Mouse (Mus musculus) hindbrain, embryonic 15.5 days (tissue): ENCODE data around the gene Cdh9. TPM values are rescaled to one million over a fixed set of nuclear protein-coding genes. Genes with fewer than 3 reads are reported as not detected.
A peak's percentile ranks its signal among the peaks of the same experiment; 100 is the strongest.

Experiments
- ATAC-seq: fragments of 200-750 bp; cut with Nextera tagmentation; 2 replicates; pipeline ENCODE4 v1.8.0; 2017; ENCODE audit warnings: low read depth, moderate number of reproducible peaks, moderate TSS enrichment; ENCODE audit not compliant: low FRiP score
- H3K27ac ChIP-seq: fragments of 300-500 bp; sonication (generic); replicated peaks from 2 replicates; pipeline ENCODE4 v1.5.1; 2015; ENCODE audit warnings: mild to moderate bottlenecking, inconsistent platforms
- H3K27me3 ChIP-seq: fragments of 300-500 bp; sonication (generic); 2 replicates; pipeline ENCODE4 v1.6.1; 2015; ENCODE audit warnings: control low read depth, inconsistent platforms
- H3K36me3 ChIP-seq: fragments of 300-500 bp; sonication (generic); 2 replicates; pipeline ENCODE4 v1.6.1; 2015; ENCODE audit warnings: control low read depth, inconsistent platforms
- H3K4me1 ChIP-seq: fragments of 300-500 bp; sonication (generic); replicated peaks from 2 replicates; pipeline ENCODE4 v1.6.1; 2015; ENCODE audit warnings: control low read depth, inconsistent platforms
- H3K4me2 ChIP-seq: fragments of 300-500 bp; sonication (generic); 2 replicates; pipeline ENCODE4 v1.6.1; 2015; ENCODE audit warnings: moderate library complexity, mild to moderate bottlenecking, inconsistent platforms
- H3K4me3 ChIP-seq: fragments of 300-500 bp; sonication (generic); 2 replicates; pipeline ENCODE4 v1.5.1; 2015; ENCODE audit warnings: mild to moderate bottlenecking, inconsistent platforms
- H3K9ac ChIP-seq: fragments of 300-500 bp; sonication (generic); 2 replicates; pipeline ENCODE4 v1.6.1; 2015; ENCODE audit warnings: inconsistent platforms
- H3K9me3 ChIP-seq: fragments of 300-500 bp; sonication (generic); 2 replicates; pipeline ENCODE4 v1.6.1; 2016; ENCODE audit warnings: control low read depth, inconsistent platforms
- WGBS: fragments of 180-500 bp; shearing (Covaris S2); methylation state at CpG from one replicate; pipeline ENCODE4 v1.1.7; 2015; 5-methylcytosine and 5-hydroxymethylcytosine counted together
- polyA plus RNA-seq: library from polyadenylated mRNA; unstranded; fragments of >200 nt; fragmentation: Nextera tagmentation; extraction: Ambion mirVana; gene quantifications from 2 replicates; pipeline ENCODE4 v1.2.1, GENCODE M21; 2015

The Cdh9 gene
- 10.9 and 20.0 TPM in 2 replicates for polyA plus RNA-seq

DNA sequence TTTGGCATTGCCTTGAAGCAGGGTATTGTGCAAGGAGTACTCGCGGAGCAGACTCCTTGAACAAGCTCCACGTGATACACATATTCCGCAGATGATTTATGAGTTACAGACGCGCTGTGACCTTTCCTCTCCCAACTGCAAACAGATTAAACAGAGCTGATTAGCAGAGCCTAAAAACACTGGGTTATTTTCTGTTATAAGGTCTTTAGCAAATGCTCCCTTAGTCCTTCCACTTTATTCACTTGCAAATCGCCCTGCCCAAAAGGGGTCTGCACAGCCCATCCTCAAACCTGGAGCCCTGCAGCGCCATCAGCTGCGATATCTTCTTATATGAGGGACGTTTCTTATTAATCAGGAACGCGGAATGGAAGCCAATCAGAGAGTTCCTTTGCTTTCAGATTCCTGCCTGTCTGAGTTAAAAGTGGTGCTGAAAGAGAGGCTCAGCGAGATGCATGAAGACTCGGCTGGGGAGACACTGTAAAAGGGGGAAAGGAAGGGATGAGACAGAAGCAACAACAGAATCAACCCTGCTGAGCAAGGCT lies at the start of gene Cdh9:
TSS of gene Cdh9 (plus strand) at position 287 of the 542 bp plus-strand sequence.
- Histone ChIP-seq H3K27me3 (no peaks in the 10 kb centered on the region), H3K9ac (peak within 1 kb of the TSS; percentile 48), H3K4me1 (no peaks in the 10 kb centered on the region), H3K4me2 (peak within 1 kb of the TSS; percentile 57), H3K4me3 (peak within 1 kb of the TSS; percentile 43), H3K9me3 (no peaks in the 10 kb centered on the region), H3K27ac (peak within 1 kb of the TSS; percentile 64), H3K36me3 (no peaks in the 10 kb centered on the region)
- WGBS = 2% methylated on average over 14 of the region's 14 CpGs
- ATAC-seq = peak; percentile 85

GRCm38 (mm10) chr15:16679096-16679495 lies 49.5 kb upstream of the Cdh9 start:
- no peak overlapping the region for H3K4me2 ChIP-seq

DNA sequence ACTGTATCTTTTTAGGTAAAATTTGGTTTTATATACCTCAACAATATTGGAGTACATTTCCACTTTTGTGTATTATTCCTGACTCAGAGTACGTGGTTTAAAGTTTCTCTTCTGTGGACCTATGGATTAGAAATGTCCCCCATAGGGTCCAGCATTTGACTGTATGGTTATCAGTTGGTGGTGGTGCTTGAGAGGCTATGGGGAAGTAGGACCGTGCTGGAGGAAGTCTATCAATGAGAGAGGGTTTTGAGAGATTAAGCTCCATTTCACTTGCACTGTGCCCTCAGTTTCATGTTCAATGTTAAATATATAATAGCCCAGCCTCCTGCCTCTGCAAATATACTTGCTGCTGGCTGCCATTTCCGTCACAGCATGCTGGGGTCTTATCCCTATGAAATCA lies 28.7 kb upstream of the Cdh9 start:
- Histone ChIP-seq H3K4me1 (no peaks in the 10 kb centered on the region), H3K27ac (no peak overlapping the region), H3K9ac (no peak overlapping the region), H3K4me2 (no peak overlapping the region), H3K4me3 (no peak overlapping the region), H3K27me3 (no peaks in the 10 kb centered on the region), H3K9me3 (no peaks in the 10 kb centered on the region), H3K36me3 (no peaks in the 10 kb centered on the region)
- WGBS = 84% methylated on average over 3 of the region's 3 CpGs
- ATAC-seq = no peak

More at GRCm38 (mm10) chr15:16679096-16679495, 49.5 kb upstream of the Cdh9 start:
- H3K9ac ChIP-seq = no peak overlapping the region
- H3K36me3 ChIP-seq = no peaks in the 10 kb centered on the region
- WGBS = 66% methylated on average over 5 of the region's 5 CpGs
- no peak overlapping the region for H3K4me3 ChIP-seq
- H3K27me3 ChIP-seq = no peaks in the 10 kb centered on the region
- H3K9me3 ChIP-seq = no peaks in the 10 kb centered on the region
- no peaks in the 10 kb centered on the region for H3K4me1 ChIP-seq
- ATAC-seq = no peak
- H3K27ac ChIP-seq = no peak overlapping the region

DNA sequence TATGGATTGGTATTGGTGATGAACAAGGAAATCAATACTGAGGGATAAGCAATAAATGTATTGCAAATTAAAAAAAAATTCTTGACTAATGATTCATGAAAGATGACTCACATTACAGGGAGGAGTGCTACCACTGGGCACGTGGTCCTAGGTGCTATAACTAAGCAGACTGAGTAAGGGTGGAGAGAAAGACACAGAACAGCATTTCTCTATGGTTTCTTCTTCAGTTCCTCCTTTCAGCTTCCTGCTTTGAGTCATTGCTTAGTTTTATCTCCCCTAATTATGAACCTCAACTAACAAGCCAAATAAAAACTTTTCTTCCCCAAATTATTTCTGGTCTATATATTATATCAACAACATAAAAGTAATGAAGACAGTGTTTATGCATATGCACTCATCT lies 26.2 kb upstream of the Cdh9 start:
- no peak for ATAC-seq
- 80% methylated on average over 1 of the region's 1 CpGs for WGBS

GRCm38 (mm10) chr15:16739088-16739487 lies 10.5 kb downstream of the Cdh9 start:
- ATAC-seq = no peak
- 79% methylated on average over 4 of the region's 4 CpGs for WGBS
- Histone ChIP-seq H3K4me3 (no peak overlapping the region), H3K4me2 (no peak overlapping the region), H3K9me3 (no peaks in the 10 kb centered on the region), H3K9ac (no peak overlapping the region), H3K36me3 (no peaks in the 10 kb centered on the region), H3K4me1 (no peaks in the 10 kb centered on the region), H3K27me3 (no peaks in the 10 kb centered on the region), H3K27ac (no peak overlapping the region)

More for the DNA sequence above, 26.2 kb upstream of the Cdh9 start:
- Histone ChIP-seq H3K9me3 (no peaks in the 10 kb centered on the region), H3K27ac (no peak overlapping the region), H3K4me1 (no peaks in the 10 kb centered on the region), H3K27me3 (no peaks in the 10 kb centered on the region), H3K4me3 (no peak overlapping the region), H3K9ac (no peak overlapping the region), H3K4me2 (no peak overlapping the region), H3K36me3 (no peaks in the 10 kb centered on the region)

- WGBS = 83% methylated on average over 1 of the region's 1 CpGs
- no peaks in the 10 kb centered on the region for H3K36me3 ChIP-seq
- H3K4me2 ChIP-seq = no peak overlapping the region
- H3K4me1 ChIP-seq = no peaks in the 10 kb centered on the region
- H3K27me3 ChIP-seq = no peaks in the 10 kb centered on the region
- ATAC-seq = no peak
- H3K4me3 ChIP-seq = no peak overlapping the region
- H3K9me3 ChIP-seq = no peaks in the 10 kb centered on the region
- H3K27ac ChIP-seq = no peak overlapping the region
- H3K9ac ChIP-seq = no peak overlapping the region
Observed at GRCm38 (mm10) chr15:16746672-16747071, 18.1 kb downstream of the Cdh9 start.

DNA sequence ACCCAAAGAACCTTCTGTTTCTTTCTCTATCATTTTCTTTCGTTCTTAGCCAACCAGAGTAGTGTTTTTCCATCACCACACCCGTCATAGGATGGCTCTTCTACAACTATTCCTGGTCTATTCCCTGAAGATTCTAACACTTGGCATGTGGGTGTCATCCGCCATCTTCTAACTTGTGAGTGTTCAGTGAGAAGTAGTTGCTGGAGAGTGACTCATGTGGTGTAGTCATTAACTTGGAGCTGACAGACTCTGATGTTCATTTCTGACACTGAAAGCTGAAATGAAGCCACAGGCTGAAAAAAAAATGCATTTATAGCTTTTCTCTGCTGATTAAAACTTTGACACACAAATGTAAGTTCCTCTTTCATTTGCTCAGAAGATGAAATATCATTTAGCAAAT lies 34.7 kb downstream of the Cdh9 start:
- no peaks in the 10 kb centered on the region for H3K4me1 ChIP-seq
- H3K9ac ChIP-seq = no peak overlapping the region
- H3K27ac ChIP-seq = no peak overlapping the region
- no peaks in the 10 kb centered on the region for H3K27me3 ChIP-seq
- no peaks in the 10 kb centered on the region for H3K36me3 ChIP-seq
- H3K4me2 ChIP-seq = no peak overlapping the region
- no peak overlapping the region for H3K4me3 ChIP-seq
- no peak for ATAC-seq
- no peaks in the 10 kb centered on the region for H3K9me3 ChIP-seq
- WGBS = 90% methylated on average over 3 of the region's 3 CpGs

DNA sequence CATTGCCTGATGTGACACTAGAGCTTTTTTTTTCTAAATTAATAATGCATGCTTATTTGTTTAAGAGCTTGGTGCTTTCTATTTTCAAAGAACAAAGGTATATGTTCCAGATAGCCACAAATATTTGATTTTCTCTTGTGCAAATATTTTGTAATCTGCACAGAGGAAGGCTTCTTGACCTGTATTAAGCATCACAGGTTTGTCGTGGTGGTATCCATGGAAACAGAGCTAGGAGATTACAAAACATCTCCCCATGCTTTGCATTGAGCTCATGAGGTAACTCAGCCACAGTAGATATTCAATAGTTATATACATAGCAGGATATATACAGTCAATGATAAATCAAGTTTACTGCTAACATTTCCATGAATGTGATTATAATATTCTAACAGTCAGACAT lies 56.0 kb downstream of the Cdh9 start:
- no peaks in the 10 kb centered on the region for H3K4me1 ChIP-seq
- 0 out of 2 replicates have a peak, but pooled peaks cover 3% of the 10 kb centered on the region for H3K36me3 ChIP-seq
- no peak for ATAC-seq
- no peaks in the 10 kb centered on the region for H3K27me3 ChIP-seq
- H3K9me3 ChIP-seq = no peaks in the 10 kb centered on the region
- no peak overlapping the region for H3K9ac ChIP-seq
- H3K4me3 ChIP-seq = no peak overlapping the region
- 40% methylated on average over 1 of the region's 1 CpGs for WGBS
- H3K27ac ChIP-seq = no peak overlapping the region
- no peak overlapping the region for H3K4me2 ChIP-seq

DNA sequence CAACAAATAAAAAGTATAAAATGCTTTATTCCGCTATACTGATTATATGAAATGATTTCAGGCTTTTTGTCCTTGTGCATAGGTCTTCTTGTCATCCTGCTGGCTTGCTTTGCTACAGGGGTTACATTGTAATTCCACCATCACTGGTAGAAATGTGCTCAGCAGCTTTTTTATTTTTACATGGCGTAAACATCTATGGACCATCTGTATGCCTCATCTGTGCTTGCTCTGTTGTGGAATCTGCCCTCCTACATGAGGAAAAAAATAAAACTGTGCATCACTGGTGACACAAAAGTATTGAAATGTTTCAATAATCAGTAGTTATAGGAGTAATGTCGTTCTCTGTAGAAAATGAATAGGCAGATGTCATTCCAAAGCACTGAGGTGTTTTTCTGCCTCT lies 64.3 kb downstream of the Cdh9 start:
- H3K9me3 ChIP-seq = no peaks in the 10 kb centered on the region
- no peak overlapping the region for H3K4me2 ChIP-seq
- WGBS = 83% methylated on average over 3 of the region's 3 CpGs
- no peak overlapping the region for H3K4me3 ChIP-seq
- H3K9ac ChIP-seq = no peak overlapping the region
- ATAC-seq = no peak
- no peak overlapping the region for H3K27ac ChIP-seq
- no peaks in the 10 kb centered on the region for H3K36me3 ChIP-seq
- no peaks in the 10 kb centered on the region for H3K4me1 ChIP-seq
- H3K27me3 ChIP-seq = no peaks in the 10 kb centered on the region

- H3K9ac ChIP-seq = no peak overlapping the region
- H3K27ac ChIP-seq = no peak overlapping the region
- no peaks in the 10 kb centered on the region for H3K9me3 ChIP-seq
- H3K4me1 ChIP-seq = no peaks in the 10 kb centered on the region
- H3K4me2 ChIP-seq = no peak overlapping the region
- no peak for ATAC-seq
- no peaks in the 10 kb centered on the region for H3K27me3 ChIP-seq
- no peaks in the 10 kb centered on the region for H3K36me3 ChIP-seq
- no peak overlapping the region for H3K4me3 ChIP-seq
Observed at GRCm38 (mm10) chr15:16801302-16801701, 72.7 kb downstream of the Cdh9 start.

DNA sequence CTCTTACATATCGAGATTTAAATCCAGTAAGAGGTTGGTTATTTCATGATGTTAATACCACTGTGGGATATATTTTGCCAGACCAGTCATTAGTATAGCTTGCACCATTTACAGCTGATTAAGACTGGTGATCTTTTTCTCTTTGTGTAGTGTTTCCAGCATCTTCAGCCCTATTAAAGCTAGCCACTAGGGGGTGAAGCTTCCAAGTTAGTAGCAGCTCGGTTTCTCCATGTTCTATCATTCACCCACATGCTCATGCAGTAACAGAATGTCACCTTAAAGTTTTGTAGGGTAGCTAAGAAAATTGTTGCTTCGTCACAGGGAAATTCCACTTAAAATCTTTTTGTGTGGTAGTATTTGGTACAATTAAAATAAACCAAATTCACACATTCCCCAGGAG lies 82.2 kb downstream of the Cdh9 start:
- H3K9me3 ChIP-seq = no peaks in the 10 kb centered on the region
- H3K36me3 ChIP-seq = no peaks in the 10 kb centered on the region
- H3K4me3 ChIP-seq = no peak overlapping the region
- no peaks in the 10 kb centered on the region for H3K4me1 ChIP-seq
- no peaks in the 10 kb centered on the region for H3K27me3 ChIP-seq
- 76% methylated on average over 3 of the region's 3 CpGs for WGBS
- no peak for ATAC-seq
- H3K27ac ChIP-seq = no peak overlapping the region
- H3K9ac ChIP-seq = no peak overlapping the region
- no peak overlapping the region for H3K4me2 ChIP-seq

GRCm38 (mm10) chr15:16814035-16814434 lies 85.5 kb downstream of the Cdh9 start:
- Histone ChIP-seq H3K27me3 (no peaks in the 10 kb centered on the region), H3K4me2 (no peak overlapping the region), H3K4me1 (no peaks in the 10 kb centered on the region), H3K9me3 (no peaks in the 10 kb centered on the region), H3K9ac (no peak overlapping the region), H3K36me3 (no peaks in the 10 kb centered on the region), H3K27ac (no peak overlapping the region), H3K4me3 (no peak overlapping the region)
- WGBS = 80% methylated on average over 1 of the region's 1 CpGs
- ATAC-seq = no peak

DNA sequence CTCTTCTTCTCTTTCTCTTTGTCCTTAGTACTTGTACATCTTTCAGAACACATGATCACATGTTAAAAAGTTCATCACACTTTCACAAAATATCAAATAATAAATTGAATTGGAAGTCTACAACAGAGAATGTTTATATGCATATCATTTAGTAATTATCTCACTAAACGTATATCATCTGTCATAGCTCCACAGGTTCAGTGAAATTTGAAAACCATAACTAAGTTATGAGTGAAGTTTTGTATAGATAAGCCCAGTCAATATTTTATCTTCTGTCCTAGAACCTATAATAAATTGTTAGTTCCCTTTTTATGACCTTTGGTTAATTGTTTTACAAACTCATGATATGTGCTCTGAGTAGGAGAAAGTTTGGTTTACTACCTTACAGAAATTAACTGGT lies 106.2 kb downstream of the Cdh9 start:
- no peaks in the 10 kb centered on the region for H3K27me3 ChIP-seq
- H3K27ac ChIP-seq = no peak overlapping the region
- H3K9ac ChIP-seq = no peak overlapping the region
- H3K4me2 ChIP-seq = no peak overlapping the region
- H3K9me3 ChIP-seq = no peaks in the 10 kb centered on the region
- no peak overlapping the region for H3K4me3 ChIP-seq
- ATAC-seq = no peak
- WGBS = 88% methylated on average over 1 of the region's 1 CpGs
- no peaks in the 10 kb centered on the region for H3K4me1 ChIP-seq
- H3K36me3 ChIP-seq = no peaks in the 10 kb centered on the region
